Mouse (Mus musculus) kidney, adult 2 months (tissue): ENCODE measurements around the gene Yeats4.

Experiments
- CTCF ChIP-seq: fragments of 200-500 bp; conservative IDR thresholded peaks from 2 replicates; pipeline ENCODE4 v1.5.1; 2011; ENCODE audit warnings: low read depth, mild to moderate bottlenecking, control low read depth, low read length, moderate library complexity, mixed read lengths; ENCODE audit not compliant: insufficient read depth, insufficient read length
- POLR2A ChIP-seq: fragments of 200-500 bp; IDR thresholded peaks from one replicate; pipeline ENCODE4 v1.6.1; 2011; ENCODE audit warnings: low read depth, low read length, control low read depth

- no peak for TF ChIP-seq POLR2A
- TF ChIP-seq CTCF, result no peak
These were observed 1.7 kb upstream of the Yeats4 start for GRCm38 (mm10) chr10:117226002-117226401.
